Mouse (Mus musculus) stomach, embryonic 16.5 days (tissue): ENCODE data around the gene Ctsa. TPM values are rescaled to one million over a fixed set of nuclear protein-coding genes. Genes with fewer than 3 reads are reported as not detected.

Experiments used
- ATAC-seq: fragments of 200-750 bp; cut with Nextera tagmentation; 2 replicates; pipeline ENCODE4 v1.8.0; 2017; ENCODE audit warnings: moderate number of reproducible peaks, moderate TSS enrichment; ENCODE audit not compliant: insufficient read depth, low FRiP score
- H3K27ac ChIP-seq: fragments of 300-500 bp; sonication (generic); 2 replicates; pipeline ENCODE4 v1.5.1; 2014; ENCODE audit warnings: low read length
- H3K27me3 ChIP-seq: fragments of 300-500 bp; sonication (generic); 2 replicates; pipeline ENCODE4 v1.6.1; 2014; ENCODE audit warnings: low read length, control low read depth, mixed read lengths; ENCODE audit not compliant: control insufficient read depth, insufficient read depth
- H3K36me3 ChIP-seq: fragments of 300-500 bp; sonication (generic); 2 replicates; pipeline ENCODE4 v1.6.1; 2014; ENCODE audit warnings: low read length; ENCODE audit not compliant: control insufficient read depth, insufficient read depth
- H3K4me1 ChIP-seq: fragments of 300-500 bp; sonication (generic); 2 replicates; pipeline ENCODE4 v1.6.1; 2014; ENCODE audit warnings: low read length, control low read depth, mixed read lengths; ENCODE audit not compliant: control insufficient read depth, insufficient read depth
- H3K4me2 ChIP-seq: fragments of 300-500 bp; sonication (generic); 2 replicates; pipeline ENCODE4 v1.6.1; 2014; ENCODE audit warnings: low read depth, low read length, mixed read lengths
- H3K4me3 ChIP-seq: fragments of 300-500 bp; sonication (generic); replicated peaks from 2 replicates; pipeline ENCODE4 v1.5.1; 2014; ENCODE audit warnings: mild to moderate bottlenecking, low read length
- H3K9ac ChIP-seq: fragments of 300-500 bp; sonication (generic); 2 replicates; pipeline ENCODE4 v1.6.1; 2014; ENCODE audit warnings: low read length
- H3K9me3 ChIP-seq: fragments of 300-500 bp; sonication (generic); replicated peaks from 2 replicates; pipeline ENCODE4 v1.6.1; 2016; ENCODE audit warnings: low read length, control low read depth; ENCODE audit not compliant: control insufficient read depth
- WGBS: fragments of 180-500 bp; shearing (Covaris S2); extraction: QIAGEN DNeasy Blood & Tissue Kit; methylation state at CpG from one replicate; pipeline ENCODE4 v1.1.7; 2014; 5-methylcytosine and 5-hydroxymethylcytosine counted together
- polyA plus RNA-seq: library from polyadenylated mRNA; unstranded; fragments of >200 nt; fragmentation: Nextera tagmentation; extraction: Ambion mirVana; gene quantifications from 2 replicates; pipeline ENCODE4 v1.2.1, GENCODE M21; 2015

Ctsa gene
- polyA plus RNA-seq, 1 experiment from 2014 or later = 162 TPM

- ATAC-seq = no peak
- H3K4me3 ChIP-seq = no peak overlapping the region
- H3K27me3 ChIP-seq = no peaks in the 10 kb centered on the region
- no peaks in the 10 kb centered on the region for H3K9me3 ChIP-seq
- H3K4me1 ChIP-seq = 0 out of 2 replicates have a peak, but pooled peaks cover 3% of the 10 kb centered on the region
- 67% methylated on average over 2 of the region's 2 CpGs for WGBS
- peaks cover 65% of the 10 kb centered on the region for H3K36me3 ChIP-seq
- H3K27ac ChIP-seq = no peak overlapping the region
- no peak overlapping the region for H3K4me2 ChIP-seq
- no peak overlapping the region for H3K9ac ChIP-seq
Observed at GRCm38 (mm10) chr2:164889960-164890359, 57.3 kb downstream of the Ctsa start.

Other genes with a start within 250 kb of the Ctsa start
- 1.3 and 2.2 TPM in 2 replicates for gene Wfdc6a, start 247.4 kb upstream of the Ctsa start, polyA plus RNA-seq
- gene Eppin, start 239.3 kb upstream of the Ctsa start, polyA plus RNA-seq = not detected in 2 replicates
- gene Wfdc6b, start 219.4 kb upstream of the Ctsa start, polyA plus RNA-seq = not detected in 2 replicates
- not detected in 2 replicates for gene Wfdc8, start 219.2 kb upstream of the Ctsa start, polyA plus RNA-seq
- not detected in 2 replicates for gene Wfdc16, start 194.1 kb upstream of the Ctsa start, polyA plus RNA-seq
- gene Wfdc10, start 176.8 kb upstream of the Ctsa start, polyA plus RNA-seq = 0.79 TPM in 1 of 2 replicates, not detected in the other
- not detected in 2 replicates for gene Wfdc9, start 176.3 kb upstream of the Ctsa start, polyA plus RNA-seq
- gene Wfdc11, start 158.8 kb upstream of the Ctsa start, polyA plus RNA-seq = not detected in 2 replicates
- gene Wfdc13, start 147.8 kb upstream of the Ctsa start, polyA plus RNA-seq = 4.2 and 5.5 TPM in 2 replicates
- gene Spint4, start 134.4 kb upstream of the Ctsa start, polyA plus RNA-seq = not detected in 2 replicates
- not detected in 2 replicates for gene Spint5, start 117.6 kb upstream of the Ctsa start, polyA plus RNA-seq
- 1.3 and 1.9 TPM in 2 replicates for gene Wfdc3, start 86.9 kb upstream of the Ctsa start, polyA plus RNA-seq
- 58.0 and 58.3 TPM in 2 replicates for gene Dnttip1, start 86.9 kb upstream of the Ctsa start, polyA plus RNA-seq
- 332 and 335 TPM in 2 replicates for gene Ube2c, start 63.0 kb upstream of the Ctsa start, polyA plus RNA-seq
- gene Tnnc2, start 52.9 kb upstream of the Ctsa start, polyA plus RNA-seq = 15.7 and 377 TPM in 2 replicates
- gene Snx21, start 47.0 kb upstream of the Ctsa start, polyA plus RNA-seq = 26.3 and 26.5 TPM in 2 replicates
- gene Acot8, start 28.0 kb upstream of the Ctsa start, polyA plus RNA-seq = 23.8 and 23.9 TPM in 2 replicates
- 8.8 TPM in 2 replicates for gene Zswim3, start 27.8 kb upstream of the Ctsa start, polyA plus RNA-seq
- 15.6 and 16.5 TPM in 2 replicates for gene Zswim1, start 10.2 kb upstream of the Ctsa start, polyA plus RNA-seq
- not detected in 2 replicates for gene Spata25, start 4.3 kb upstream of the Ctsa start, polyA plus RNA-seq
- gene Neurl2, start 583 bp downstream of the Ctsa start, polyA plus RNA-seq = 7.2 and 7.9 TPM in 2 replicates
- 60.1 and 76.5 TPM in 2 replicates for gene Pltp, start 24.8 kb downstream of the Ctsa start, polyA plus RNA-seq
- gene Pcif1, start 46.4 kb downstream of the Ctsa start, polyA plus RNA-seq = 58.6 and 69.6 TPM in 2 replicates
- 11.3 and 12.4 TPM in 2 replicates for gene Zfp335, start 78.9 kb downstream of the Ctsa start, polyA plus RNA-seq
- 5.4 and 5.5 TPM in 2 replicates for gene Mmp9, start 107.9 kb downstream of the Ctsa start, polyA plus RNA-seq
- 0.26 and 0.46 TPM in 2 replicates for gene Slc12a5, start 127.9 kb downstream of the Ctsa start, polyA plus RNA-seq
- gene Ncoa5, start 202.0 kb downstream of the Ctsa start, polyA plus RNA-seq = 49.5 and 49.9 TPM in 2 replicates
- gene Cd40, start 222.8 kb downstream of the Ctsa start, polyA plus RNA-seq = 7.0 and 7.5 TPM in 2 replicates